Mouse (Mus musculus): ENCODE data around the gene Prim2. TPM values are rescaled to one million over a fixed set of nuclear protein-coding genes. Genes with fewer than 3 reads are reported as not detected.
A peak's percentile ranks its signal among the peaks of the same experiment; 100 is the strongest.

Prim2 gene
- total RNA-seq, 2 experiments from 2014 or later, result 77.0 to 90.7 TPM

DNA sequence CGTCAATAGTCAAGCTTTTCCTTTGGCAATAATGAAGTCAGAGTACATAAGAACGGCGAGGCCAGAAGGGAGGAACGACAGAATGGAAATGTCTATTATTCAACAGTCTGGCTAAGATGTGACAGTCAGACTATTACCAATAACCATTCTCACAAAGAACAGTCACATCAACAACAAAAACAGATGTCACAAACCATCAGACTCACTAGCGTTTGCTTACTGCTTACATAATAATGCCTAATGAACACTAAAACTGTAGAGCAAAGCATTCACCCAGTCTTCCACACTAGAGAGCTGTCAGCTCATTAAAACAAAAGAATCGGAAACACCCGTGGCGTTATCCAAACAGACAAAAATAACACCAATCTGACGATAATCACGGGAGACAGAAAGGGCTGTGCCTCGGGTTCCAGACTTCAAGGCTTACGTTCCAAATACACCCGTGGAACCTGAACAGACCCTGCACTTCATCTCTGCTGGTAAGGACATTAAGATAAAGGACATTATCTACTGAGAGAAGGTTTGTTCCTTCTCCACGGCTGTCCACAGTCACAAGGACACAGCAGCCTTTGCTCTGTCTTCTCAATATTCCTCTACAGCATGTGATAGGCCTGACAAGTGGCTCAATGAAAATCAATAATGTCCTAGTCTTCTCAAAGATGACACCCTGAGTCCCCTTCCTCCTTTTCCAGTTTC, 59.4 kb downstream of the Prim2 start:
- peak; percentile 27; the same call in 1 of the 2 replicates for ATAC-seq (replicated peaks; ENCODE audit: poor library complexity, severe bottlenecking)

DNA sequence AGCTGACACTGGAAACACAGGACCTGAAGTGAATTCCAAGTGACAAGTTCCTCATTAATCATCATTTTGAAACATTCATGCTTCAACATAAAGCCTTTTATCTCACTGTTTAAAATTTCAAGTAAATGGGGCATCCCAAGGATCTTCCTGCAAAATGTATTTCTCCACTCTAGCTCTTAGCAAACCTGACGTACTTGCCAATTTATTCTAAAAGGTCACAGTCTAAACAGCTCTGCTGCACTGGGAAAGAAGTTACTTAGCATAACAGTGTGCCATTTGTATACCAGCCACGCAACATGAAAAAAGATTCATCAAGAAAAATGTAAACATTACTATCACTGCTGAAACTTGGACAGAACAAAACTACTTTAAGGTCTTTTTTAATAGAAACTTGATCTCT, 61.5 kb downstream of the Prim2 start:
- ATAC-seq (replicated peaks; ENCODE audit: poor library complexity, severe bottlenecking), result no peak

DNA sequence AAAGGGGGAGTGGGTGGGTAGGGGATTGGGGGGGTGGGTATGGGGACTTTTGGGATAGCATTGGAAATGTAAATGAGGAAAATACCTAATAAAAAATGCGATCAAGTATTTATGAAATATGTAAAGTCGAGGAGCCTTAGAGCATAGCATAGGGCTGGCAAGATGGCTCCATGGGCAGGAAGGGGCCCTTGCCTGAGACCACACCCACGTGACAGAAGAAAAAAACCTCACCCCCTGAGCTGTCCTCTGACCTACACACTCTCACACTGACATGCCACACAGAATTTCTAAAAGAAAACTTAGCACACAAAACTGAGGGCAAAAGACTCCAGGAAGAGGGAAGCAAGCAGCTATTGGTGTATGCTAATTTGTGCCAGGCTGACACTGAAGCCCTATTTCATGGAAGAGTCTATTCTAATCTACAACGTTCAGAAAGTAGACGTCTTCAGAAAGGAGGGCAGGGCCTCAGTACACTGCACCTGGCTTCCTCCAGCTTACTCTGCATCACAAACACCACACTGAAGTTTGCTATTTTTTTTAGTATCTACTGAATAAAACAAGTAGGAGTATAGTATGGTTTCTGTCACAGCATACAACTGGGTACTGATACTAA, 65.4 kb downstream of the Prim2 start:
- no peak for ATAC-seq (replicated peaks; ENCODE audit: poor library complexity, severe bottlenecking)

DNA sequence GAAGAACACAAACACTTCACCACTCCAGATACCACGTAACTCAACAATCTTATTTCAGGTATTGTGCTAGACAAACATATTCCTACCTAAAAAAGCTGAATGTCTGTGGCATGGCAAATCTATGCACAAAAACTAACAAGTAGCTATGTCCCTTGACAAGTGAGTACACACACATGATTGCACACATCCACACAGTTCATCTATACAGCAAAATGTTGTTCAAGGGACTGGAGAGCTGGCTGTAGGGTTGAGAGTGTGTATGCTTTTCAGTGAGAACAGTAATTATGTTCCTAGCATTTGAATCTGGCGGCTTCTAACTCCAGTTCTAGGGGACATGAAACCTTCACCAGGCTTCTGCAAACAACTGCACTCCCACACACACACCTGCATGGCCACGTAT, 69.9 kb downstream of the Prim2 start:
- ATAC-seq (replicated peaks; ENCODE audit: poor library complexity, severe bottlenecking), result no peak

DNA sequence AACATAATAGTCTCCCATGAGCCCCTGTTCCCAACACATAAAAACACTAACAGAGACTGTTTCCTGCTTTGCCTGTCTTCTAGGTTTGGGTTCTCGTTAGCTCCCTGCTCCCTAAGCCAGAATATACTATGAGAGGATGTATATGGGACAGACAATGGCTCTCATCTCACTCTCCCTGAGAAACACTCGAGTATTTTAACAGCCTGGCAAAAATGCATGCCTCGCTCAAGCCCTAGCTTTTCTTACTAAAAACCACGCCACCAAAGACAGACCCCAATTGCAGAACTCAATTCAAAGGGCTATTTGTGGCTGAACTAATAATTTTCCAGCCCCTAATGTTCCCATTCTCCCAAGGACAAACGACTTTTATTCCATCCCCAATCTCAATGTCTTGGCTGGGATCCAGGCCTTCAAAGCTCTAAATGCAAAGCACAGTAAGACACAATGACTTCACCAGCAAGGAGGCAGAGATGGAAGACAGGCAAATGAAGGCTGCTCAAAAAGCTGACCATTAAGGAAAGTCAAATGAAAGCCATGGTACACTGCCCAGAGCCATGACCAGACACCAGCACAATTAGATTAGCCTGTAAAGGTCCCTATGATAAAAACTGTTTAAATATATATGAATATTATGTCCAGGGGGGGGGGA, 70.5 kb downstream of the Prim2 start:
- ATAC-seq (replicated peaks; ENCODE audit: poor library complexity, severe bottlenecking), result no peak

DNA sequence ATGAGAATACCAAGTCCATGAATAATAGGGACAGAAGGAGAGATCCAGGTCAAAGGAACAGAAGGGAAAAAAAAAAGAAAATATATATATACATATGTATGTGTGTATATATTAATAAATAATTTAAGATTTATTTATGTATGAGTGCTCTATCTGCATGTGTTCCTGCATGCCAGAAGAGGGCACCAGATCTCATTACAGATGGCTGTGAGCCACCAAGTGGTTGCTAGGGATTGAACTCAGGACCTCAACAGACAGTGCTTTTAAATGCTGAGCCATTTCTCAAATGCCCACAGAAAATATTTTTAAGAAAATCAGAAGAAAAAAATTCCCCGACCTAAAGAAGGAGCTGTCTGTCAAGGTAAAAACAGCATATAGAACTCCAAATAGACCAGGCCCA, 72.6 kb downstream of the Prim2 start:
- no peak for ATAC-seq (replicated peaks; ENCODE audit: poor library complexity, severe bottlenecking)

DNA sequence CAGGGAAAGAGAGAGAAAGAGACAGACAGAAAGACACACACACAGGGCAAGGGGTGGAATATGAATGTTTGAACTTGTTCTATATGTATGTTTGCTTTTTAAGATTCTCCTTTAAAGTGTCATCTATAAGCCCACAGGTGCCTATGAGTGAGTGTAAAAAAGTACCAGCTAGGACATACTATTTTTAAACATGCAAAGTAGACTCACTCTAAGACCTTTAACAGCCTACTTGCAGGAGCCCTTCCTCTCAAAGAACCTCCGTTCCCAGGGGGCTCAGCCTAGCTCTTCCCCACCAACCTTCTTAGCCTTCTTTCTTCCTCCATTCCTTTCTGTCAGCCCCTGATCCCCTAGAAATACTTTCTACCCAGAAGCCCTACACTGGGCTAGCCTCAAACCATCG, 73.7 kb downstream of the Prim2 start:
- no peak for ATAC-seq (replicated peaks; ENCODE audit: poor library complexity, severe bottlenecking)

DNA sequence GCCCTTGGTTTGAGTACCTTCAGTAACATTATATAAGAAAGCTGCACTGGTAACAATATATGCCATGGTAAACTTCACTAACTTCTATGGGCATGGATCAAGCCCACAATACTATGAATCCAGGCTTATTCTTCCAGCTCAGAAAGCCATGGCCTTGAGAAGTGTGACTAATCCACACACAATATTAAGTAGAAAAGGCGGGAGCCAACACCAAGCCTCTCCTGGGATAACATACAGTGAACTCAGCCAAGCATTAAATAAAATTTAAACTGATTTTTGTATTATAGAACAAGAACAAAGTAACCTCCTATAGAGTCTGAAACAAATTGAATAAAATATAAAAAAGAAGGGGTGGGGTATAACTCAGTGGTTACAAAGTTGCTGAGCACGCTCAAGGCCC, 74.6 kb downstream of the Prim2 start:
- no peak for ATAC-seq (replicated peaks; ENCODE audit: poor library complexity, severe bottlenecking)

DNA sequence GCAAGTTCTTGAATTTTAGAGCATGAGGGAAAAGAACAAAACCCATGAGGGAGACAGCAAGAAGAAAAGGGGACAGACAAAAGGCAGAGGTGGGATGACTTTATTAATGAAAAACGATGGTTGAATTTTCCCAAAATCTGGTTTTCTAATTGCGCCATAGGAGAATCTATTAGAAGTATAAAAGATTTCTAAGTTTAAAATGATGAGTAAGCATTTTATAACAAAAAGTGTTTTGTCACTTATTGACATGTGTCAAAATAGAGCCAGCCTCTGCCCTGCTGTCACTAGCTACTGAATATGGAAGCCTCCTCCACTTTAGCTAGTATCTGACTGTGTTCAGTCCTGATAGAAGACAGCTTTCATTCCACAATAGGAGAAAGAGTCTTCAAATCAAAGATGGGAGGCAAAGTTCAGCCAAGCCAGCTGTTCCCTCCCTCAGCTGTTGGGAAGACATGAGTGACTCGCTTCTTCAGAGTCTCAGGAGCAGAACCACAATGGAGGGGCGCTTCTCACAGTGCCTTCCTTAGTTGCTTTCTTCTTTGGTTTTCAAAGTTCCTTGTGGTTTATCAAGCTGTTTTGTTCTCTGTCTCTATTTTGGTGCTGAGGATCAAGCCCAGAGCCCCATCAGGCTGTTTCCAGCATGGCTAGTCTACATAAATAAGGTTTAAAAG, 75.7 kb downstream of the Prim2 start:
- no peak for ATAC-seq (replicated peaks; ENCODE audit: poor library complexity, severe bottlenecking)

DNA sequence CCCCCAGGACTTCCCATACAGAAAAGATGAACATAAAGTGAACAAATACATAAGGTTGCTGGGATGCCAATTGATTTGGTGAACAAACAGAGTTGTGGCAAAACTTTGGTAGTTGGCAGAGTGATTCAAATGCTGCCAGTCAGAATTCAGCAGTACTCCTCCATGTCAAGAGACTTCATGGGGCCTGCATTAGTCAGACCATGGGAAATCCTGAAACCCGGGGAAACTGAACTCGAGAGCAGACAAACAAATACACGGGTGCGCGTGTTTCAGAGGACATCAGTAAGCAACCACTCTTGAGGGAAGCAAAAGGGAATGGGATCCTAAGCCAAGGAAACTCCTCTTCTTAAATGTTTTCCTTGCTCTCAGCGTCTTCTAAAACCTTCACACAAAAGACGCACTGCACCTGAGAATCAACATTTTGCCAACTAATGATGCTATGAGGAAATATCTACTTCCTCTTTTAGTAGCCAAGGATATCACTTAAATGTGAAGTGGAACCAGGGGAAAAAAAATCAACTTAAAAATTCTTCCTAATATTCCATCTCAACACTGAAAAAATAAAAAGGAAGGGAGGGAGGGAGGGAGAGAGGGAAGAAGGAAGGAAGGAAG, 77.5 kb downstream of the Prim2 start:
- ATAC-seq (replicated peaks; ENCODE audit: poor library complexity, severe bottlenecking), result peak; percentile 96

DNA sequence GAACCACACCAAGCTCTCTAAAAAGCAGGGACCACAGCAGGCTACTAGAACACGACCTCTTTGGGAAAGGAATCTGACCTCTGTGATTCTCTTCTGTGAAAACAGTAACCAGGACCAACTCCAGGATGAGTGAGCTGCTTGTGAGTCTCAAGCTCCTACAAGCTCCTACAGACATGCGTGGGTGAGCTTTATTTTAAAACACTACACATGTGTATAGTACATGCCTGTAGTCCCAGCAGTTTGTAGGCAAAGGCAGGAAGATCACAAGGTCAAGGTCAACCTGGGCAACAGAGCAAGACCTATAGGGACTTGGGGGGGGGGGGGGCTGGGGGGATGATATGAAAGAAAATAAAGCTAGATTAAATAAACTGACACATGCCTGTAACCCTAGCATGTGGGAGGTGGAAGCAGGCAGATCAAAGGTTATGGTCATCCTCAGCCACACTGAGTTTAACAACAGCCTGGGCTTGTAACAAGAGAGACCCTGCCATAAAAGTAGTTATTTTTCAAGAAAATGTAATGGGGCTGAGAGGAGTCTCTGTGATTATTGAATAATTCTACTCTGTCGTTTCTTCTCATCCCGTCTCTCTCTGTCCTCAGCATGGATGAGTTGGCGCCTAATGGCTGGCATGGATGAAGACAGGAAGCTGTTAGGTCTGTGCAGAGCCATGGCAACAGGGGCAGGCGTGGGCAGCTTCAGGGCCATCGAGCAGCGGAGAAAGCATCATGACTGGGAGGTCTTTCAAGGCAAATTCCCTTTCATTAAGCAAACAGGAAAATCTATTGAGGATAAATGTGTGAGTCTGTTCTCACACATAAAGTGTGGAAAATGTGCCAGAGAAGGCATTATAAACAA, 78.8 kb downstream of the Prim2 start:
- no peak for ATAC-seq (replicated peaks; ENCODE audit: poor library complexity, severe bottlenecking)

DNA sequence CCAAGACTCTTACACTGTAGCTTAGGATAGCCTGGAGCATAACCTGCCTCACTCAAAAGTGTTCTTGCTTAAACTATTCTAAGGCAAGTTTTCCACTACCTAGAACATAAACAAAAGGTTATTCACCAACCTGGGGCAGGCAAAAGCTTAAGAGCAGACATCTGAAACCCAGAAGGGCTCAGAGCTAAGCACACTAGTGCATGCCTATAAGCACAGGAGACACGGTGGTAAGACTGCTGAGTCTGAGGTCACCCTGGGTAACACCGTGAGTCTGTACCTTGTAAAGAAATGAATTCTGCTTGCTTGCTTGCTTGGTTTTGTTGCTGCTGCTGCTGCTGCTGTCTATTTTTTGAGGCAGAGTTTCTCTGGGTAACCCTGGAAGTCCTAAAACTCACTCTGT, 80.1 kb downstream of the Prim2 start:
- no peak for ATAC-seq (replicated peaks; ENCODE audit: poor library complexity, severe bottlenecking)

DNA sequence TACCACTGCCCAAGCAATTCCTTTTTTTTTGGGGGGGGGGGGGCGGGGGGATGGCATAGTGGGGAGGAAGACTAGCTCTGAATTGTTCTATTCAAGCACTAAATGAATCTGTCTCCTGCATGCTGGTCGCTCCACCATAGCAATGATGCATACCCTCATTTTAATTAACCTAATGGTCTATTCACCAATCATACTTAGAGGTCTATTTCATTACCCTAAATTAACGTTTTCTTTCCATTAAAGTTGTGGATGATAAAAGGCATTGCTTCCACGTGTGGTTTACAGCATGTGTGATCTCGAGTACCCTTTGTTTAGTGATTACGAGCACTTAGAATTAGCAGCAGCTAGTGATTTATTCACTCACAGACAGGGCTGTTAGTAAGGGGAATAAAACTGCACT, 81.0 kb downstream of the Prim2 start:
- no peak for ATAC-seq (replicated peaks; ENCODE audit: poor library complexity, severe bottlenecking)

DNA sequence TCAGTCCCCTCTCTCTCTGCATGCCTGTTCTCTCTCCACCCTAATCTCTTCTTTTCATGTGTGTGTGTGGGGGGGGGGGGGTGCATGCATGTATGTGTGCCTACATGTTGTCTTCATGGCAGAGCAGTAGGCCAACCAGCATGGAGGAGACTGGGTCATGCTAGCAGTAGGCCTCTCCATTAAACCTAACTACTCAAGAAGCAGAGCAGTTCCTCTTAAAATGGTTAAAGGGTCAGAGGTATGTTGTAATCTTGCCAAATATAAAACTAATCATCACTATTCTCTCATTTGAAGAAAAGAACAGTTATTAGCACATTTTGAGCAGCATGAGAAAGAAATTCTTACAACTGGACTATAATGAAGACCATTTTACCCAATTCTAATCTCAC, 85.0 kb downstream of the Prim2 start:
- ATAC-seq (replicated peaks; ENCODE audit: poor library complexity, severe bottlenecking), result peak; percentile 83

DNA sequence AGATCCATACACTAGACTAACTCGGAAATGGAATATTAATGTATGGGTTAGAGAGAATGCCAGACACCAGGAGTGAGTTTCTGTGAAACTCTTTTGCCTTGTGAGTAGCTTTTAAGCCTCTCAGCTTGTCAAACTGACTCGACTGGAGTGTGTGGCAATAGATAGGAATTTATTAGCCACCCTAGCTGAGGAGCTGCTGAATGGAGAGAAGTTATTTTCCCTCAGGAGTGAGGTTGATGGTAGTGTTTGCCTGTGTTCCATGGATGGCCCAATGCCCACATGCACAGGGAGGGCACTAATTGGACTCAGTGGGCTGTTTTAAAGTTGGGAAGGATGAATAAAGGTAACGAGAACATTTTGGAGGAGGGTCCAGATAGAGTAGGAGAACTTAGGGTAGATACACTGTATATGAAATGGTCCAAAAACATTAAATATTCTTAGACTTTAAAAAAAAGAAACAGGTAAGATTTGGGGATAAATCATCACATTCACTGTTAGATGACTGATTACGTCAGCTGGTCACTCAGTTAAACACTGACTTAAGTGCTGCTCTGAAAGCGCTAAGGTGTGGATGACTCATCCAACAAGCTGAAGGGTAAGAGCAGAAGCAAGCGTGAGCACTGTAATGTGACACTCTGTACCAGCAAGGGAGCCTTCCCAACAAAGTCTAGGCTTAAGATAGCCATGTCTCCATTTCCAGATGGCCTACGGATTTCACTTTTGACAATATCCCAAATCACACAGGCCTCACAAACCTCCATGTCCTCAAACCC, 85.6 kb downstream of the Prim2 start:
- peak; percentile 63 for ATAC-seq (replicated peaks; ENCODE audit: poor library complexity, severe bottlenecking)

DNA sequence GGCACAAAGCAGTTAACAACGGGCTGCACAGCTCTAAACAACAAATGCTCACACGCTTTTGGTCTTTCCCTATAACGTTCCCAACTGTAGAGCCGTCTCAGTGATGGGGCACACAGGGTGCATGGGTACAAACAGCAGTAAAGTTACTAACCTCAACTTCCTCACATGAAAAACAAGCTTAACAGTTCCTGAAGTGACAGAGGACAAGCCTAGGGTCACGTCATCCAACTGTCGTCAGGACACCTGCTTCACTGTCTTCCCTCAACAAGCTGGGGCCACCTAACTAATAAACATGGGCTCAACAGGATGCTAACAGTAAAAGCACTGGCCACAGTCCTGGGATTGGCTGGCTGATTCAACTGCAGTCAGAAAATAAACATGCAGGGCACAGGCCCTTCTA, 91.0 kb downstream of the Prim2 start:
- ATAC-seq (replicated peaks; ENCODE audit: poor library complexity, severe bottlenecking), result peak; percentile 90

DNA sequence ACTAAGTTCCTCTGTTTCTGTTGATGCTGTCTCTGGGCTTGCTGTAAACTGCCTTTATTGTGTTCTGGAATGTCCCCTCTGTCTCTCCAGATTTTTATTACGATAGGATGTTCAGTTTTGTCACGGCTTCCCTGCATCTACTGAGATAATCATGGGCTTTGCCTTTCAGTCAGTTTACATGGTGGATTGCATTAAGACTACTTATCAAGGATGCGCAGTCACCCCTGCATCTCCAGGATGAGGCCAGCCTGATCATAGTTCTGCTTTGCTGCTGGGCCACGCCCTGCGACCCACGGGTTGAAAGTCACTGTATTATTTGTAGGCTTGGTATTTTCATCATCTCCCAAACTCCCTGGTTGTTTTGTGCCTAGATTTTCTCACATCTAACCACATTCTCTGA, 95.1 kb downstream of the Prim2 start:
- ATAC-seq (replicated peaks; ENCODE audit: poor library complexity, severe bottlenecking), result 0 out of 2 replicates have a peak, but pooled peaks have one; percentile 25

DNA sequence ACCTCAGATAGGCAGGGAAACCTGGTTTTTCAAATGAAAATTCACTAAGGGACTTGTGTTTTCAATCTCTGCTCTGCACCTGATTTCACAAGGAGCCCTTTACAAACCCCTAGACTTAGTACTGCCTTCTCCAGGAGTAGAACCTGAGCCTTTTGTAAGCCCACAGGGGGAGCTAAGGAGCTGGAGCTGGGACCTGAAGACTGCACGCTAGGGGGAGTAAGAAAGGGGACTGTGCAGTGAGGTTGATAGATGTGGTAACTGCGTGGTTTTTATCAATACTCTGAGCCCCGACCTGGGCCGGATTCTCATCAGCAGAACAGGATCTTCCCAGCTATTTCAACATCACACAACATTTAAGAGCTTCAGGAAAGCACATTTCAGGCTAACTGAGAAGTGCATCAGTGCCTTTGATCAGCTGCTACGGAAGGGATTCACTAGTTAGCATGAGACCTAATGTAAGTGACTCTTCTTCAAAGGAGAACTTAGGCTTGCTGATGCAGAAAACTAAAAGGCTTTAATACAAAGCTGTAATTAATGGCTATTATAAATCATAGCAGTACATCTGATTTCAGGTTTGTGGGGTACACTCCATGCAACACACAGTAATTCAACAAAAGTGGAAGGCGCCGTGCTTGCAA, 103.7 kb downstream of the Prim2 start:
- peak; percentile 100 for ATAC-seq (replicated peaks; ENCODE audit: poor library complexity, severe bottlenecking)

DNA sequence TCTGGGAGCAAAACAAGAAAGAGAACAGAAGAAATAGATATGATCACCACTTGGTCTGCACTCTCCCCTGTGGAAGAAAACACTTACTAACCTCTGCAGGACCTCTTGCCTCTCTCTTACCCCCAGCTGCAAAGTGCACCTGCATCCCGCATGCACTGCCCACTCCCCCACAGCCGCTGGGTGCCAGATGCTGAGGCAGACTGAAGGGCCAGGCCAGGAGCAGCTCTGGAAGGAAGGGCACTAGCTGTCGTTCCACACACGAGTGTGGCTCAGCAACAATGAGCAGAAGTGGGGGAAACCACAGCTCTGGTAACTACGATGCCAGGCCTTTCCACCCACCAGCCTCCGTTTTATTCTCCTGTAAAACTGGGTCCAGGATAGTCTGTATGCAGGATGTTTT, 105.6 kb downstream of the Prim2 start:
- peak; percentile 13; the same call in 1 of the 2 replicates for ATAC-seq (replicated peaks; ENCODE audit: poor library complexity, severe bottlenecking)
